Comparison of ENCODE assay signal across 17 mouse cellular contexts in genomic region chr12:45833414-45833762, GRCm38 (mm10).
DNase-seq lines count a peak whose midpoint lies in the region; ATAC-seq and TF ChIP-seq lines count a peak whose summit lies in the region.
"Had no signal": no experiment of that assay in that cellular context is flagged by ENCODE, and none has a peak within 500 bp of the region (broad histone marks: within the 10 kb centered on the region; RNA-seq: fewer than 3 reads in every experiment).

No protein-coding gene starts in this region.

- no peak overlapping the region for H3K4me3 ChIP-seq in hindbrain, embryonic 16.5 days (ENCODE audit: low read length)
- no peak overlapping the region for H3K4me3 ChIP-seq in neural tube, embryonic 13.5 days
- no peak overlapping the region for H3K4me3 ChIP-seq in lung, adult 2 months (replicated peaks; ENCODE audit: extremely low read depth, low read depth, low read length)
- H3K4me3 ChIP-seq: embryonic facial prominence, embryonic 12.5 days; heart, adult 2 months had no signal

- 12% methylated on average over 4 of the region's 4 CpGs for WGBS in hindbrain, embryonic 16.5 days
- 10% methylated on average over 4 of the region's 4 CpGs for WGBS in neural tube, embryonic 13.5 days
- 22% methylated on average over 4 of the region's 4 CpGs for WGBS in lung, adult 2 months

- no peak overlapping the region for H3K4me2 ChIP-seq in hindbrain, embryonic 16.5 days (ENCODE audit: low read length)
- no peak overlapping the region for H3K4me2 ChIP-seq in neural tube, embryonic 13.5 days
- H3K4me2 ChIP-seq: liver, embryonic 11.5 days had no signal

- no peaks in the 10 kb centered on the region; the same call in 1 of the 2 replicates for H3K4me1 ChIP-seq in hindbrain, embryonic 16.5 days (ENCODE audit: control insufficient read depth, insufficient read depth, low read depth, low read length)
- H3K4me1 ChIP-seq in neural tube, embryonic 13.5 days (replicated peaks), result peaks cover 22% of the 10 kb centered on the region
- H3K4me1 ChIP-seq in lung, adult 2 months (ENCODE audit: control insufficient read depth, insufficient read depth, low read length), result no peaks in the 10 kb centered on the region

- peaks cover 2% of the 10 kb centered on the region; the same call in 1 of the 2 replicates for H3K9me3 ChIP-seq in hindbrain, embryonic 16.5 days (ENCODE audit: control insufficient read depth, low read length)
- peaks cover 9% of the 10 kb centered on the region; the same call in 1 of the 2 replicates for H3K9me3 ChIP-seq in neural tube, embryonic 13.5 days
- H3K9me3 ChIP-seq: embryonic facial prominence, embryonic 12.5 days had no signal

- DNase-seq in layer of hippocampus, adult 11-12 months (ENCODE audit: low spot score), result peak; percentile 3
- no peak for DNase-seq in layer of hippocampus, postnatal 25 days (ENCODE audit: extremely low spot score in 1 of 2, low spot score in 1 of 2)
- peak; percentile 70 for DNase-seq in brain, embryonic 14.5 days (ENCODE audit: low read depth)
- no peak for DNase-seq in lung, adult 2 months
- DNase-seq in thymus, postnatal 36 days, result no peak
- DNase-seq: adrenal gland, postnatal 36 days; cerebellum, adult 18-20 months; heart, adult 2 months; heart, postnatal 10 days; kidney, postnatal 36 days; lung, postnatal 10 days; spleen, adult 18-20 months had no signal

- peak; percentile 72 for ATAC-seq in hindbrain, embryonic 16.5 days
- ATAC-seq in neural tube, embryonic 13.5 days (ENCODE audit: low read depth), result peak; percentile 65
- ATAC-seq: intestine, postnatal 0 days had no signal

- H3K27me3 ChIP-seq in hindbrain, embryonic 16.5 days (replicated peaks; ENCODE audit: control insufficient read depth, insufficient read depth, low read length), result no peaks in the 10 kb centered on the region
- H3K27me3 ChIP-seq in neural tube, embryonic 13.5 days, result no peaks in the 10 kb centered on the region
- H3K27me3 ChIP-seq: embryonic facial prominence, embryonic 12.5 days had no signal

- no peak overlapping the region for H3K9ac ChIP-seq in hindbrain, embryonic 16.5 days (ENCODE audit: low read depth, low read length)
- H3K9ac ChIP-seq in neural tube, embryonic 13.5 days, result no peak overlapping the region
- H3K9ac ChIP-seq: embryonic facial prominence, embryonic 12.5 days had no signal

- no peaks in the 10 kb centered on the region for H3K36me3 ChIP-seq in hindbrain, embryonic 16.5 days (ENCODE audit: control insufficient read depth, insufficient read depth, low read length)
- no peaks in the 10 kb centered on the region for H3K36me3 ChIP-seq in neural tube, embryonic 13.5 days
- H3K36me3 ChIP-seq: embryonic facial prominence, embryonic 12.5 days had no signal

- no peak overlapping the region for H3K27ac ChIP-seq in hindbrain, embryonic 16.5 days (ENCODE audit: low read depth, low read length)
- H3K27ac ChIP-seq in neural tube, embryonic 13.5 days (replicated peaks), result peak overlapping the region; percentile 23; the same call in 1 of the 2 replicates
- H3K27ac ChIP-seq: embryonic facial prominence, embryonic 12.5 days; heart, adult 2 months had no signal

- no peak for TF ChIP-seq POLR2A in brain, embryonic 14.5 days (IDR thresholded peaks at IDR 0.05; ENCODE audit: borderline replicate concordance, extremely low read depth, insufficient read depth, insufficient read length, poor library complexity, severe bottlenecking)
- TF ChIP-seq POLR2A in lung, adult 2 months (IDR thresholded peaks at IDR 0.05; ENCODE audit: borderline replicate concordance, extremely low read depth, low read depth, low read length), result no peak

- no peak for TF ChIP-seq CTCF in brain, embryonic 14.5 days (IDR thresholded peaks at IDR 0.05; ENCODE audit: borderline replicate concordance, extremely low read depth, insufficient read depth, insufficient read length)
- TF ChIP-seq CTCF in lung, adult 2 months (IDR thresholded peaks at IDR 0.05; ENCODE audit: insufficient read depth, low read length), result no peak

Comparison
In these comparisons a context has a peak if more than half of its experiments do, and no peak if none do; other contexts are left out.
1. DNase-seq: peak in layer of hippocampus, adult 11-12 months (single experiment) and brain, embryonic 14.5 days (single experiment); none in layer of hippocampus, postnatal 25 days (0 of 2), lung, adult 2 months (single experiment) and thymus, postnatal 36 days (0 of 2).